Mouse (Mus musculus) neural tube, embryonic 11.5 days (tissue): ENCODE measurements at regions not wholly inside any gene's neighbourhood (a gene's known extent, or its start where the extent isn't known, plus 50 kb on each side); places are given as distances from the start of the nearest gene placed in this dataset.

Experiments used
- ATAC-seq: fragments of 200-750 bp; cut with Nextera tagmentation; 2 replicates; pipeline ENCODE4 v1.8.0; 2017; ENCODE audit warnings: moderate number of reproducible peaks, mild to moderate bottlenecking, moderate TSS enrichment, moderate library complexity; ENCODE audit not compliant: insufficient read depth, low FRiP score, low TSS enrichment
- DNase-seq: peaks from one replicate; pipeline ENCODE4 v3.0.0-alpha.2; 2015; ENCODE audit warnings: low spot score
- H3K27ac ChIP-seq: fragments of 300-500 bp; sonication (generic); 2 replicates; pipeline ENCODE4 v1.5.1; 2014; ENCODE audit warnings: low read depth, mild to moderate bottlenecking, low read length
- H3K27me3 ChIP-seq: fragments of 300-500 bp; sonication (generic); 2 replicates; pipeline ENCODE4 v1.6.1; 2014; ENCODE audit warnings: mild to moderate bottlenecking, low read length, mixed read lengths; ENCODE audit not compliant: control insufficient read depth, insufficient read depth
- H3K36me3 ChIP-seq: fragments of 300-500 bp; sonication (generic); 2 replicates; pipeline ENCODE4 v1.6.1; 2014; ENCODE audit warnings: mild to moderate bottlenecking, low read length, moderate library complexity, mixed read lengths; ENCODE audit not compliant: control insufficient read depth, insufficient read depth
- H3K4me1 ChIP-seq: fragments of 300-500 bp; sonication (generic); 2 replicates; pipeline ENCODE4 v1.6.1; 2014; ENCODE audit warnings: low read length, mixed read lengths; ENCODE audit not compliant: control insufficient read depth, insufficient read depth
- H3K4me2 ChIP-seq: fragments of 300-500 bp; sonication (generic); 2 replicates; pipeline ENCODE4 v1.6.1; 2014; ENCODE audit warnings: low read depth, mild to moderate bottlenecking, moderate library complexity
- H3K4me3 ChIP-seq: fragments of 300-500 bp; sonication (generic); 2 replicates; pipeline ENCODE4 v1.5.1; 2014; ENCODE audit warnings: low read depth, low read length
- H3K9ac ChIP-seq: fragments of 300-500 bp; sonication (generic); 2 replicates; pipeline ENCODE4 v1.6.1; 2014; ENCODE audit warnings: mild to moderate bottlenecking, low read length
- H3K9me3 ChIP-seq: fragments of 300-500 bp; sonication (generic); 2 replicates; pipeline ENCODE4 v1.6.1; 2016; ENCODE audit warnings: low read length; ENCODE audit not compliant: control insufficient read depth
- WGBS: fragments of 180-500 bp; shearing (Covaris S2); extraction: QIAGEN DNeasy Blood & Tissue Kit; methylation state at CpG from one replicate; pipeline ENCODE4 v1.1.7; 2014; 5-methylcytosine and 5-hydroxymethylcytosine counted together

DNA sequence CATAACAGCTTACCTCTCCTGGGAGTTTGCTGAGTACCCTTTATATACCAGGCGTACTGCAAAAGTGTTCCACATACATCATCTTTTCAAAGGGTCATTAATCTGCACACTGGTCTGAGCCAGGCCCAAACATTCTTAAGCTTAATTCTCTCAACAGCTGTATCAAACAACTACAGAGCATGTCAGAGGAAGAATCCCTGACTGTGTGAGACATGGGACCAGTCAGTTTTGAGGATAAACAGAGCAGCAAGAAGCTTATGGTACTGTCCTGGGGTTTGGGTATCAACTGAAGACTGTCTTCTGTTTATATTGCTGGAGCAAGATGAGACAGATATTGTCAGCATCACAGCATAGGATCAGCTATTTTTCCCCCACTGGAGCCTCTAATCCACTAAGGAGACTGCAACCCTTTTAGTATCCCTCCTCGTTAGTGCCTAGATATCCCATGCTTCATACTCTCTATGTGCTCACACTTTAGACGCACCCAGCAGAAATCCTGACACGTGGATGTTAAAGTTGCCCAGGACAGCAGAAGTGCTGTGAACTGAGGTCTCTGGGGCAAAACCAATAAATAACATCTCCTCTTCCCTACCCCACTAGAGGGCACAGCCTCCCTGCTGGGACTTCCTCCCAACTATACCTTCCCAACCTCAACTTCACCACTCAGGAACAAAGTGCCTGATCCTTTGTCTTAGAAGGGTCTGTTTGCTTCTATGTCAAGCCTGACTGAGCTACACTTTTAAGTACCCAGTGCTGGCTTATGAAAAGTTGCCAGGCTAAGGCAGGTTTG lies 271.6 kb downstream of the Gm826 start:
- ATAC-seq (no peak), DNase-seq (no peak)
- WGBS = 60% methylated on average over 4 of the region's 4 CpGs
- Histone ChIP-seq H3K9ac (no peak overlapping the region), H3K36me3 (no peaks in the 10 kb centered on the region), H3K27ac (no peak overlapping the region), H3K27me3 (no peaks in the 10 kb centered on the region), H3K4me1 (no peaks in the 10 kb centered on the region), H3K4me2 (no peak overlapping the region), H3K9me3 (no peaks in the 10 kb centered on the region), H3K4me3 (no peak overlapping the region)

DNA sequence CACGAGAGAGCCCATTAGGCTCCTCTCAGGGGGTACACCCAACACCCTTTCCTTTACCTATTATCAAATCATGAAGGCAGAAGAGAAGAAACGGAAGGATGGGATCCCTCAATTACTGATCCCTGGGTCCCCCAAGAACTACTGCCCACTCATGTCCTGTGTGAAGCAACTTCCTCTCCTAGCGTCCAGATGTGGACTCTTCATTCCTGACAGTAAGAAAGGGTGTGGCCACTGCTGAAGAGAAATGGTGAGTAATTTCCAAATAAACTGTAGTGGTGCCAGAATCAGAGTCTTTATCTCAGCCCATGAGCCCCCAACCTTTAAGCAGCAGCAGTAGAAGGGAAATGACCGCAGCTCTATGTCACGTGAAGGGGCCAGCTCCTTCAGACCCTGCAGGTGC lies 273.9 kb downstream of the Gm826 start:
- DNase-seq (no peak), ATAC-seq (no peak)
- 90% methylated on average over 5 of the region's 5 CpGs for WGBS
- Histone ChIP-seq H3K27me3 (no peaks in the 10 kb centered on the region), H3K9me3 (no peaks in the 10 kb centered on the region), H3K36me3 (no peaks in the 10 kb centered on the region), H3K27ac (no peak overlapping the region), H3K9ac (no peak overlapping the region), H3K4me3 (no peak overlapping the region), H3K4me2 (no peak overlapping the region), H3K4me1 (no peaks in the 10 kb centered on the region)

- no peaks in the 10 kb centered on the region for H3K36me3 ChIP-seq
- H3K27ac ChIP-seq = no peak overlapping the region
- no peak for ATAC-seq
- H3K9ac ChIP-seq = no peak overlapping the region
- no peaks in the 10 kb centered on the region for H3K9me3 ChIP-seq
- H3K4me1 ChIP-seq = no peaks in the 10 kb centered on the region
- 57% methylated on average over 6 of the region's 6 CpGs for WGBS
- no peak overlapping the region for H3K4me2 ChIP-seq
- no peak for DNase-seq
- H3K27me3 ChIP-seq = no peaks in the 10 kb centered on the region
- no peak overlapping the region for H3K4me3 ChIP-seq
Observed at GRCm38 (mm10) chr2:160057211-160057610, 276.8 kb downstream of the Gm826 start.

GRCm38 (mm10) chr2:160054411-160054810 lies 279.6 kb downstream of the Gm826 start:
- H3K9ac ChIP-seq = no peak overlapping the region
- WGBS = 89% methylated on average over 14 of the region's 14 CpGs
- H3K27me3 ChIP-seq = no peaks in the 10 kb centered on the region
- no peak for DNase-seq
- no peak overlapping the region for H3K27ac ChIP-seq
- ATAC-seq = no peak
- no peak overlapping the region for H3K4me2 ChIP-seq
- no peaks in the 10 kb centered on the region for H3K4me1 ChIP-seq
- H3K36me3 ChIP-seq = no peaks in the 10 kb centered on the region
- no peaks in the 10 kb centered on the region for H3K9me3 ChIP-seq
- no peak overlapping the region for H3K4me3 ChIP-seq

DNA sequence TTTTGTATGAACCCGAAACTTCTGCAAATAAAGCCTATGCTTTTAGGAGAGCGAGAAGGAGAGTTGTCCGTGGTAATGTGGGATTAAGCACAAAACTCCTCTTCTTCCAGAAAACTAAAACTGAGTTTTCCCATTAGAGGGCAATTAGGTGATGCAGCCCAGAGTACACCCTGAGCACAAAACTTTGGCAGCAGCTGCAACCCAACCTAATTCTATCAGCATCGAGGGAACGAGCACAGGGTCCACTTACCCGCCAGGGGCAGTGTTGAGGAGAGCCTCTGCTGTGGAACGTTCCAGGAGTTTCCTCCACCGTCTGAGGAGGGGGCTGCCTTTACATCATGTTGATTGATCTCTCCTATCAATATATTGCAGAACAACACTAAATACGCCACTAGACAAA lies 285.7 kb downstream of the Gm826 start:
- Histone ChIP-seq H3K4me3 (no peak overlapping the region), H3K4me2 (no peak overlapping the region), H3K36me3 (no peaks in the 10 kb centered on the region), H3K27me3 (no peaks in the 10 kb centered on the region), H3K27ac (no peak overlapping the region), H3K9ac (no peak overlapping the region), H3K9me3 (no peaks in the 10 kb centered on the region), H3K4me1 (no peaks in the 10 kb centered on the region)
- ATAC-seq (no peak), DNase-seq (no peak)
- 88% methylated on average over 9 of the region's 9 CpGs for WGBS

GRCm38 (mm10) chr2:160046881-160047543 lies 286.9 kb downstream of the Gm826 start:
- Histone ChIP-seq H3K4me3 (no peak overlapping the region), H3K36me3 (no peaks in the 10 kb centered on the region), H3K4me1 (no peaks in the 10 kb centered on the region), H3K9me3 (no peaks in the 10 kb centered on the region), H3K27ac (no peak overlapping the region), H3K4me2 (no peak overlapping the region), H3K27me3 (no peaks in the 10 kb centered on the region), H3K9ac (no peak overlapping the region)
- DNase-seq (no peak), ATAC-seq (no peak)
- 29% methylated on average over 7 of the region's 7 CpGs for WGBS

DNA sequence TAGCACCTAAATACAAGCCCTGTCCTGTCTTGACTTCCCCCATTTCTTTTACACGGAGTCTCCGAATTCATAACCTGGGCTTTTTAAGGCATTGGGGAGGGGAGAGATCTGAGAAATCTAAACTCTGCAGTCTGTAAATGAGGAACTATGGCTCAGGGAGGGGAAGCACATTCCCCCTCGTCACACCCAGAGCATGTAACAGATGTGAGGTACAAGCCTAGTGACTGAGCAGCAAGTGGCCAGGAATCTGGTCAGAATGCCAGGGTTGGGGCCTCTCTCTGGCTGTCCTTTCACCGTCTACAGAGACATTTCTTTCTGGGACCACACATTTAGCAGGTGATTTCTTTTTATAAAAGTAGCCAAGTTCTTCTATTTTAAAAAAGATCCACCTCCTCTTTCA lies 289.4 kb downstream of the Gm826 start:
- DNase-seq = no peak
- WGBS = 72% methylated on average over 4 of the region's 4 CpGs
- Histone ChIP-seq H3K36me3 (no peaks in the 10 kb centered on the region), H3K4me1 (no peaks in the 10 kb centered on the region), H3K4me2 (no peak overlapping the region), H3K9ac (no peak overlapping the region), H3K27ac (no peak overlapping the region), H3K27me3 (no peaks in the 10 kb centered on the region), H3K9me3 (no peaks in the 10 kb centered on the region), H3K4me3 (no peak overlapping the region)
- ATAC-seq = no peak

- no peaks in the 10 kb centered on the region for H3K36me3 ChIP-seq
- H3K4me2 ChIP-seq = no peak overlapping the region
- H3K27ac ChIP-seq = no peak overlapping the region
- no peak for ATAC-seq
- H3K4me1 ChIP-seq = no peaks in the 10 kb centered on the region
- 81% methylated on average over 2 of the region's 2 CpGs for WGBS
- H3K27me3 ChIP-seq = no peaks in the 10 kb centered on the region
- no peak for DNase-seq
- H3K9me3 ChIP-seq = no peaks in the 10 kb centered on the region
- H3K9ac ChIP-seq = no peak overlapping the region
- H3K4me3 ChIP-seq = no peak overlapping the region
Observed at GRCm38 (mm10) chr2:160044184-160044583, 289.8 kb downstream of the Gm826 start.

GRCm38 (mm10) chr2:160029432-160029831 lies 304.5 kb downstream of the Gm826 start:
- H3K27me3 ChIP-seq = no peaks in the 10 kb centered on the region

More at GRCm38 (mm10) chr2:160029432-160029831, 304.5 kb downstream of the Gm826 start:
- H3K36me3 ChIP-seq = no peaks in the 10 kb centered on the region
- ATAC-seq (no peak), DNase-seq (no peak)
- H3K4me1 ChIP-seq = no peaks in the 10 kb centered on the region
- no peak overlapping the region for H3K4me3 ChIP-seq
- H3K9ac ChIP-seq = no peak overlapping the region
- no peak overlapping the region for H3K4me2 ChIP-seq
- H3K9me3 ChIP-seq = no peaks in the 10 kb centered on the region
- no peak overlapping the region for H3K27ac ChIP-seq
- WGBS = 92% methylated on average over 1 of the region's 1 CpGs
